Mouse (Mus musculus) heart, adult 2 months (tissue): ENCODE measurements at regions not wholly inside any gene's neighbourhood (a gene's known extent, or its start where the extent isn't known, plus 50 kb on each side); places are given as distances from the start of the nearest gene placed in this dataset.

Source experiments
- CTCF ChIP-seq: fragments of 200-600 bp; IDR thresholded peaks from 2 replicates; pipeline ENCODE4 v1.8.1; 2022; ENCODE audit warnings: antibody characterized with exemption, mild to moderate bottlenecking, moderate library complexity
- POLR2A ChIP-seq: fragments of 200-500 bp; IDR thresholded peaks from 2 replicates; pipeline ENCODE4 v1.6.1; 2011; ENCODE audit warnings: mild to moderate bottlenecking, low read depth, low read length, control low read depth; ENCODE audit not compliant: insufficient read depth

DNA sequence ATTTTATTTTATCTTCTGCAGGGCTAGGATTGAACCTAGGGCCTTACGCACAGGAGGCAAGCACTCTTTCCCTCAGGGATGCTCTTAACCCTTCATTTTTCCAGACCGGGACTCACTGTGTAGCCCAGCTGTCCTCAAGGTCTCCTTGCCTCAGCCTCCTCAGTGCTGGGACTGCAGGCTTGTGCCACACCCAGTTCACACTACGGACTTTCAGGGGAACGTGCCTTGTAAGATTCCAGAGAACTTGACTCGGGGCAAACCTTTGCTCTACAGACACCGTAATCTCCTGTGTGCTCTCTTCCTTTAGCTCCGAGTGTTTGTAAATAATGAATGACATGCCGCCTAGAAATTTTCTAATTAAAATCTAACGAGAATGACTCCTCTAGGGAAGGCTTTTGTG lies 68.6 kb upstream of the Rybp start:
- TF ChIP-seq CTCF (no peak), POLR2A (no peak)
